Mouse (Mus musculus) small intestine, adult 2 months (tissue): ENCODE results near the gene H2afy2.

Experiments
- CTCF ChIP-seq: fragments of 200-500 bp; IDR thresholded peaks from 2 replicates; pipeline ENCODE4 v1.5.1; 2012; ENCODE audit warnings: low read depth, mild to moderate bottlenecking, control low read depth, inconsistent platforms, low read length, moderate library complexity, mixed read lengths; ENCODE audit not compliant: insufficient replicate concordance, insufficient read length; ENCODE audit errors: extremely low read depth
- POLR2A ChIP-seq: fragments of 200-500 bp; IDR thresholded peaks from 2 replicates; pipeline ENCODE4 v1.6.1; 2012; ENCODE audit warnings: low read depth, mild to moderate bottlenecking, control low read depth, inconsistent platforms, low read length, moderate library complexity

- TF ChIP-seq POLR2A (no peak), CTCF (no peak)
These were observed 2.4 kb downstream of the H2afy2 start for GRCm38 (mm10) chr10:61781461-61782128.
